Mouse (Mus musculus): ENCODE data around the gene Enah. TPM values are rescaled to one million over a fixed set of nuclear protein-coding genes. Genes with fewer than 3 reads are reported as not detected.
A peak's percentile ranks its signal among the peaks of the same experiment; 100 is the strongest.

Gene Enah
- 100 to 1,000 TPM in 1 of 2 experiments, 10 to 100 TPM in 1; 45.0 to 176 TPM for total RNA-seq (2021)
- long read RNA-seq, experiment 1, partial matches to known transcripts: 4 of 6 reads
- long read RNA-seq, experiment 1, other reads (novel, unspliced or antisense): 2 of 6 reads
- long read RNA-seq, experiment 2, full-length matches to known transcripts: 2 of 6 reads
- long read RNA-seq, experiment 2, partial matches to known transcripts: 0 of 6 reads
- long read RNA-seq, experiment 2, other reads (novel, unspliced or antisense): 4 of 6 reads

- DNase-seq (ENCODE audit: low spot score): peak; percentile 38
Observed at GRCm38 (mm10) chr1:182019926-182020801, at the start of gene Enah. TSS of gene Enah (minus strand) at chr1:182019990.

- DNase-seq (ENCODE audit: low spot score): peak; percentile 46
Observed at GRCm38 (mm10) chr1:182068136-182068535, 48.3 kb upstream of the Enah start.

- no peak for DNase-seq (ENCODE audit: low spot score)
Observed at GRCm38 (mm10) chr1:182066527-182067465, 47.0 kb upstream of the Enah start.

GRCm38 (mm10) chr1:182063716-182064115 lies 43.9 kb upstream of the Enah start:
- DNase-seq (ENCODE audit: low spot score): no peak

GRCm38 (mm10) chr1:182062801-182063200 lies 43.0 kb upstream of the Enah start:
- DNase-seq (ENCODE audit: low spot score): no peak

- DNase-seq (ENCODE audit: low spot score): no peak
Observed at GRCm38 (mm10) chr1:182061203-182061602, 41.4 kb upstream of the Enah start.

GRCm38 (mm10) chr1:182059806-182060205 lies 40.0 kb upstream of the Enah start:
- no peak for DNase-seq (ENCODE audit: low spot score)

GRCm38 (mm10) chr1:182057998-182058397 lies 38.2 kb upstream of the Enah start:
- no peak for DNase-seq (ENCODE audit: low spot score)

- DNase-seq (ENCODE audit: low spot score): peak; percentile 44
Observed at GRCm38 (mm10) chr1:182055122-182055521, 35.3 kb upstream of the Enah start.

- DNase-seq (ENCODE audit: low spot score): no peak
Observed at GRCm38 (mm10) chr1:182054651-182055050, 34.9 kb upstream of the Enah start.

GRCm38 (mm10) chr1:182052973-182053372 lies 33.2 kb upstream of the Enah start:
- no peak for DNase-seq (ENCODE audit: low spot score)

GRCm38 (mm10) chr1:182052385-182052784 lies 32.6 kb upstream of the Enah start:
- no peak for DNase-seq (ENCODE audit: low spot score)

- no peak for DNase-seq (ENCODE audit: low spot score)
Observed at GRCm38 (mm10) chr1:182049813-182050212, 30.0 kb upstream of the Enah start.

GRCm38 (mm10) chr1:182048101-182048500 lies 28.3 kb upstream of the Enah start:
- DNase-seq (ENCODE audit: low spot score): no peak

GRCm38 (mm10) chr1:182047016-182047690 lies 27.4 kb upstream of the Enah start:
- no peak for DNase-seq (ENCODE audit: low spot score)

GRCm38 (mm10) chr1:182045208-182045607 lies 25.4 kb upstream of the Enah start:
- no peak for DNase-seq (ENCODE audit: low spot score)

- no peak for DNase-seq (ENCODE audit: low spot score)
Observed at GRCm38 (mm10) chr1:182040538-182040937, 20.7 kb upstream of the Enah start.

- no peak for DNase-seq (ENCODE audit: low spot score)
Observed at GRCm38 (mm10) chr1:182031757-182032156, 12.0 kb upstream of the Enah start.

GRCm38 (mm10) chr1:182031066-182031465 lies 11.3 kb upstream of the Enah start:
- DNase-seq (ENCODE audit: low spot score): no peak

- no peak for DNase-seq (ENCODE audit: low spot score)
Observed at GRCm38 (mm10) chr1:182029989-182030649, 10.3 kb upstream of the Enah start.

Measured in gastrocnemius, adult 18-20 months (tissue).